Comparison of ENCODE assay signal across 8 mouse cellular contexts in the genomic region with DNA sequence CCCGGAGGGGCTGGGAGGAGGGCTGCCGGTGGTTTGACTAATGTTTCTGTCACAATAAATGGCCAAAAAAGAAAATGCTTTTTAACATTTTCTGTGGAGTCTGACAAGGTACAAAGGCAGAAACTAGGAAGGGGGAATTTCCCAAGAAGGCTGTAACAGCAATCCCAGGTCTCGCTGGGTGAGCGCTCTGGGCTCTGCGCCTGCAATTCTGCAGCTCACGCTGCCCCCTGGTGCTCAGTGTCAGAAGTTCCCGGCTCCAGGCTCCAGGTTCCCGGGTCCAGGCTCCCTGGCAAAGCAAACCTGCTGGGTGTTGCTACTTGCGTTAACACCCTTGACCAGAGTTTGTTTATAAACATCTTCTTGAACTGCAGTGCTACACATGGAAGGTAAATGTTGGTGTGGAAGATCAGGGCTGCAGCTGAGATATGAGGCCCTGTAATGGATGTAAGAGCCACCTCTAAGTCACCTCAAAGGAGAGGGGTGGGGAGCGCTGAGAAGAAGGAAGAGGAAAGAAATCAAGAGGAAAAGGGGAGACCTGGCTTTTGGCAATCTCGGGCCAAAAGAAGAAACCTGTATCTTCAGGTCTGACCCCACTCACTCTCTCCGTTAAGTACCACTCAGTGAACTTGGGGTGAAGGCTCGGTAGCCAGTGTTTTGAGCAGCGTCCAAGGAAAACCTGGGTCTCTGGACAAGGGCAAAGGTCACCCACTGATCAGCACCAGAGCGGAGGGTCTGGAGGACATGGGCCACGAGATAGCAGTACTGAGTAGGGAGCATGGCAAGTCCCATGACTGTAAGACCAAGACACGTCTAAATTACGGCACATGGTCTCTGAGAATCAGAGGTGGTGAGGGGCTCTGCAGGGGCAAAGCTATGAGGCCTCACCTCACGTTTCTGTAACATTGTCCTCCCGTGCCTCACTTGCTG.
DNase-seq lines count a peak whose midpoint lies in the region; ATAC-seq and TF ChIP-seq lines count a peak whose summit lies in the region.

No protein-coding gene starts in this region.

- in situ Hi-C loops in ES-E14 (cut with MboI; ENCODE audit: low sequenced_read_pairs in 2 of 2, unreplicated experiment in 2 of 2), result loop anchor here in 1 of 2 experiments (25.0 kb wide), 1 partner anchor 379 kb away; no protein-coding TSS in a partner anchor

- H3K36me3 ChIP-seq in ES-E14 (ENCODE audit: control insufficient read depth, insufficient read depth, low read length, poor library complexity, severe bottlenecking), result peaks cover 50% of the 10 kb centered on the region
- no peaks in the 10 kb centered on the region for H3K36me3 ChIP-seq in forebrain, embryonic 12.5 days (replicated peaks)

- no peak overlapping the region for H3K27ac ChIP-seq in ES-E14 (ENCODE audit: insufficient read depth, low read depth, low read length, poor library complexity, severe bottlenecking)
- no peak overlapping the region; the same call in 1 of the 2 replicates for H3K27ac ChIP-seq in forebrain, embryonic 12.5 days

- H3K9ac ChIP-seq in ES-E14 (ENCODE audit: insufficient read depth, low read depth, low read length, poor library complexity, severe bottlenecking), result no peak overlapping the region
- H3K9ac ChIP-seq in forebrain, embryonic 12.5 days, result no peak overlapping the region

- peaks cover 35% of the 10 kb centered on the region for H3K27me3 ChIP-seq in forebrain, embryonic 12.5 days

- H3K4me3 ChIP-seq in ES-E14 (ENCODE audit: insufficient read depth in 1 of 2, low read depth in 1 of 2, low read length in 2 of 2, poor library complexity in 1 of 2, severe bottlenecking in 1 of 2), result no peak overlapping the region
- no peak overlapping the region for H3K4me3 ChIP-seq in forebrain, embryonic 12.5 days (replicated peaks)

- no peak overlapping the region for H3K4me2 ChIP-seq in forebrain, embryonic 12.5 days

- peak; percentile 42 for DNase-seq in ES-E14 (ENCODE audit: low read depth, low spot score)
- DNase-seq in heart, postnatal 25 days (ENCODE audit: low spot score), result peak; percentile 28
- peak; percentile 24 for DNase-seq in large intestine, adult 2 months (ENCODE audit: low read depth, low spot score)
- peak; percentile 54 to 72 for DNase-seq in lung, adult 18-20 months
- peak; percentile 38 to 42 for DNase-seq in thymus, postnatal 36 days

- ATAC-seq in cerebellum, adult (ENCODE audit: insufficient number of reproducible peaks, low FRiP score, low TSS enrichment), result peak; percentile 66
- ATAC-seq in forebrain, embryonic 12.5 days (ENCODE audit: low FRiP score), result peak; percentile 82
- 0 out of 2 replicates have a peak, but pooled peaks have one; percentile 23 for ATAC-seq in neutrophil, adult 5-6 weeks (ENCODE audit: extremely low read depth, insufficient number of reproducible peaks, low FRiP score, poor library complexity, severe bottlenecking)

- no peaks in the 10 kb centered on the region for H3K9me3 ChIP-seq in ES-E14 (ENCODE audit: control insufficient read depth, insufficient read depth, low read depth, low read length)
- no peaks in the 10 kb centered on the region for H3K9me3 ChIP-seq in forebrain, embryonic 12.5 days

- intact Hi-C loops in heart, postnatal 25 days (cut with DNase I), result no loop called here

- 49% methylated on average over 20 of the region's 20 CpGs for WGBS in forebrain, embryonic 12.5 days
- 56% methylated on average over 20 of the region's 20 CpGs for WGBS in large intestine, adult 2 months

- no peaks in the 10 kb centered on the region for H3K4me1 ChIP-seq in ES-E14 (ENCODE audit: control insufficient read depth in 2 of 2, insufficient read depth in 2 of 2, low read length in 2 of 2, poor library complexity in 1 of 2)
- peaks cover 20% of the 10 kb centered on the region for H3K4me1 ChIP-seq in forebrain, embryonic 12.5 days

TF ChIP-seq in ES-E14, 5 proteins besides CTCF, POLR2A, EP300 and RAD21:
- TF ChIP-seq HCFC1 (IDR thresholded peaks at IDR 0.05; ENCODE audit: borderline replicate concordance, insufficient read depth, low read length), result no peak
- no peak for TF ChIP-seq CHD2 (IDR thresholded peaks at IDR 0.05; ENCODE audit: low read depth, low read length)
- peak; percentile 69; the same call in 1 of the 2 replicates for TF ChIP-seq ZC3H11A (IDR thresholded peaks at IDR 0.05; ENCODE audit: borderline replicate concordance, low read depth, low read length)

Comparison
In these comparisons a context has a peak if more than half of its experiments do, and no peak if none do; other contexts are left out.
1. ATAC-seq: peak in every context shown above with its lines; median percentile 82 in forebrain, embryonic 12.5 days; 66 in cerebellum, adult; 23 in neutrophil, adult 5-6 weeks.